9 mouse cellular contexts compared by ENCODE assay signal in genomic region chr13:24338343-24338861, GRCm38 (mm10). TPM values are rescaled to one million over a fixed set of nuclear protein-coding genes. Genes with fewer than 3 reads are reported as not detected.
DNase-seq lines count a peak whose midpoint lies in the region; ATAC-seq lines count a peak whose summit lies in the region.
"Had no signal": no experiment of that assay in that cellular context is flagged by ENCODE, and none has a peak within 500 bp of the region (broad histone marks: within the 10 kb centered on the region; RNA-seq: fewer than 3 reads in every experiment).

No protein-coding gene starts in this region.

- H3K9me3 ChIP-seq in midbrain, embryonic 11.5 days (ENCODE audit: control insufficient read depth, low read length): no peaks in the 10 kb centered on the region
- H3K9me3 ChIP-seq in hindbrain, embryonic 10.5 days: no peaks in the 10 kb centered on the region
- no peaks in the 10 kb centered on the region for H3K9me3 ChIP-seq in forebrain, embryonic 16.5 days (ENCODE audit: control insufficient read depth, low read length)
- H3K9me3 ChIP-seq: limb, embryonic 15.5 days had no signal

- no peak overlapping the region for H3K4me2 ChIP-seq in midbrain, embryonic 11.5 days
- no peak overlapping the region for H3K4me2 ChIP-seq in forebrain, embryonic 16.5 days (ENCODE audit: low read length)
- H3K4me2 ChIP-seq: limb, embryonic 15.5 days had no signal

- H3K9ac ChIP-seq in midbrain, embryonic 11.5 days (ENCODE audit: low read length): no peak overlapping the region
- no peak overlapping the region for H3K9ac ChIP-seq in forebrain, embryonic 16.5 days (replicated peaks; ENCODE audit: low read depth, low read length)
- H3K9ac ChIP-seq: limb, embryonic 15.5 days had no signal

- H3K4me3 ChIP-seq in midbrain, embryonic 11.5 days (ENCODE audit: low read depth, low read length): no peak overlapping the region
- no peak overlapping the region for H3K4me3 ChIP-seq in hindbrain, embryonic 10.5 days
- H3K4me3 ChIP-seq in forebrain, embryonic 16.5 days (replicated peaks; ENCODE audit: low read length): no peak overlapping the region
- H3K4me3 ChIP-seq: limb, embryonic 15.5 days had no signal

- H3K27me3 ChIP-seq in midbrain, embryonic 11.5 days (ENCODE audit: control insufficient read depth, insufficient read depth, low read length): no peaks in the 10 kb centered on the region
- no peaks in the 10 kb centered on the region for H3K27me3 ChIP-seq in hindbrain, embryonic 10.5 days (ENCODE audit: insufficient read depth, poor library complexity, severe bottlenecking)
- H3K27me3 ChIP-seq in forebrain, embryonic 16.5 days (replicated peaks; ENCODE audit: control insufficient read depth, insufficient read depth, low read length): no peaks in the 10 kb centered on the region
- H3K27me3 ChIP-seq: limb, embryonic 15.5 days had no signal

- no peaks in the 10 kb centered on the region for H3K4me1 ChIP-seq in midbrain, embryonic 11.5 days (ENCODE audit: control insufficient read depth, insufficient read depth, low read length)
- no peaks in the 10 kb centered on the region; the same call in 1 of the 2 replicates for H3K4me1 ChIP-seq in hindbrain, embryonic 10.5 days (replicated peaks)
- H3K4me1 ChIP-seq in forebrain, embryonic 16.5 days (replicated peaks; ENCODE audit: control insufficient read depth, insufficient read depth, low read length): no peaks in the 10 kb centered on the region

- ATAC-seq in neutrophil, adult 5-6 weeks (ENCODE audit: extremely low read depth, insufficient number of reproducible peaks, low FRiP score, poor library complexity, severe bottlenecking): peak; percentile 72
- no peak for ATAC-seq in midbrain, embryonic 11.5 days (ENCODE audit: low FRiP score)
- ATAC-seq in forebrain, embryonic 16.5 days: no peak

- peak; percentile 36 to 70 for DNase-seq in adrenal gland, adult (ENCODE audit: inconsistent age in 2 of 2, low spot score in 1 of 2)
- no peak for DNase-seq in adrenal gland, postnatal 4 days (ENCODE audit: low spot score in 2 of 2)
- peak; percentile 6 to 13 for DNase-seq in gastrocnemius, adult 8-10 months (ENCODE audit: low spot score in 2 of 2)
- peak; percentile 38 for DNase-seq in liver
- no peak for DNase-seq in midbrain, embryonic 11.5 days (ENCODE audit: low spot score, missing footprints)
- no peak for DNase-seq in hindbrain, embryonic 10.5 days (ENCODE audit: low spot score)

- 86% methylated on average over 4 of the region's 4 CpGs for WGBS in midbrain, embryonic 11.5 days
- 83% methylated on average over 4 of the region's 4 CpGs for WGBS in hindbrain, embryonic 10.5 days
- 73% methylated on average over 4 of the region's 4 CpGs for WGBS in forebrain, embryonic 16.5 days

- no peak overlapping the region for H3K27ac ChIP-seq in midbrain, embryonic 11.5 days (ENCODE audit: low read depth, low read length)
- H3K27ac ChIP-seq in hindbrain, embryonic 10.5 days: no peak overlapping the region
- no peak overlapping the region for H3K27ac ChIP-seq in forebrain, embryonic 16.5 days (ENCODE audit: low read length)
- H3K27ac ChIP-seq: limb, embryonic 15.5 days had no signal

- H3K36me3 ChIP-seq in midbrain, embryonic 11.5 days (ENCODE audit: control insufficient read depth, insufficient read depth, low read length): no peaks in the 10 kb centered on the region
- H3K36me3 ChIP-seq in hindbrain, embryonic 10.5 days: no peaks in the 10 kb centered on the region
- no peaks in the 10 kb centered on the region for H3K36me3 ChIP-seq in forebrain, embryonic 16.5 days (ENCODE audit: control insufficient read depth, insufficient read depth)
- H3K36me3 ChIP-seq: limb, embryonic 15.5 days had no signal

RNA-seq across cellular contexts. Expression of gene Cmah, which starts 11.2 kb away (rescaled TPM):
- total RNA-seq in adrenal gland, postnatal 4 days (2021): 1 to 10 TPM; 2.2 to 3.3 TPM
- total RNA-seq in gastrocnemius, adult 8-10 months (2022): 1 to 10 TPM; 1.1 to 2.2 (median 1.2) TPM
- total RNA-seq in neutrophil, adult 5-6 weeks (2017): 179 and 208 TPM in 2 replicates
- 0.37 and 0.40 TPM in 2 replicates for polyA plus RNA-seq in midbrain, embryonic 11.5 days (2014; fragmentation: Nextera tagmentation; extraction: Ambion mirVana)
- 0.17 and 0.54 TPM in 2 replicates for polyA plus RNA-seq in hindbrain, embryonic 10.5 days (2016; fragmentation: Nextera tagmentation; extraction: Ambion mirVana)
- 0.04 and 0.11 TPM in 2 replicates for polyA plus RNA-seq in forebrain, embryonic 16.5 days (2015; fragmentation: Nextera tagmentation; extraction: Ambion mirVana)

RNA-seq across cellular contexts. Expression of gene Carmil1, which starts 57.8 kb away (rescaled TPM):
- total RNA-seq in adrenal gland, postnatal 4 days (2021): 10 to 100 TPM; 53.4 to 62.3 TPM
- total RNA-seq in gastrocnemius, adult 8-10 months (2022): 1 to 10 TPM in 2 of 4 experiments, under 1 TPM in 2; 0.51 to 5.9 (median 0.98) TPM
- 39.3 and 42.2 TPM in 2 replicates for total RNA-seq in neutrophil, adult 5-6 weeks (2017)
- 16.6 and 19.4 TPM in 2 replicates for polyA plus RNA-seq in midbrain, embryonic 11.5 days (2014; fragmentation: Nextera tagmentation; extraction: Ambion mirVana)
- polyA plus RNA-seq in hindbrain, embryonic 10.5 days (2016; fragmentation: Nextera tagmentation; extraction: Ambion mirVana): 20.0 and 21.7 TPM in 2 replicates
- polyA plus RNA-seq in forebrain, embryonic 16.5 days (2015; fragmentation: Nextera tagmentation; extraction: Ambion mirVana): 49.5 and 53.8 TPM in 2 replicates

Comparison
In these comparisons a context has a peak if more than half of its experiments do, and no peak if none do; other contexts are left out.
1. DNase-seq: peak in adrenal gland, adult (2 of 2), gastrocnemius, adult 8-10 months (2 of 2) and liver (single experiment); none in adrenal gland, postnatal 4 days (0 of 2), midbrain, embryonic 11.5 days (single experiment) and hindbrain, embryonic 10.5 days (single experiment).
2. RNA of gene Cmah, which starts 11.2 kb away (total RNA-seq): 179 to 208 TPM in neutrophil, adult 5-6 weeks; 2.2 to 3.3 TPM in adrenal gland, postnatal 4 days and 1.1 to 2.2 TPM in gastrocnemius, adult 8-10 months; every median in the first group is over 10 times any median in the second.